Comparison of ENCODE assay signal across 20 mouse cellular contexts in the genomic region with DNA sequence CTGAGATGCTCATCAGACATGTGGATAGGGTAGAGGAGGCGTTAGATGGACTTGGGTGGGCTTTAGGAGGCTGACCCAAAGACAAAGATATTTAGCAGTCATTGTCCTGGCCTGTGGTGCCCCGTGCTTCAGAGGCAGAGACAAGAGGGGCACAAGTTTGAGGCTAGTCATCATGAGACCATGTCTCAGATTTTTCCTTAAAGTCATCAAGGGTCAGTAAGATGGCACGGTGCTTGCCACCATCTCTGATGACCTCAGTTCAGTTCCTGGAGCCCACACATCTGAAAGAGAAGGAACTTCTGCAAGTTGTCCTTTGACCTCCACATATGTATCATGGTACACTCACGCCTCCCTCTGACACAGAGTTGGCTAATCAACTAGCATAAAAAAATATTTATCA. TPM values are rescaled to one million over a fixed set of nuclear protein-coding genes. Genes with fewer than 3 reads are reported as not detected.
DNase-seq lines count a peak whose midpoint lies in the region; ATAC-seq and TF ChIP-seq lines count a peak whose summit lies in the region.
"Had no signal": no experiment of that assay in that cellular context is flagged by ENCODE, and none has a peak within 500 bp of the region (broad histone marks: within the 10 kb centered on the region; RNA-seq: fewer than 3 reads in every experiment).

No protein-coding gene starts in this region.

- no peak overlapping the region for H3K4me3 ChIP-seq in liver, postnatal 0 days (ENCODE audit: low read depth, low read length)
- no peak overlapping the region for H3K4me3 ChIP-seq in liver, embryonic 11.5 days (ENCODE audit: low read depth, low read length)
- no peak overlapping the region for H3K4me3 ChIP-seq in limb, embryonic 10.5 days
- H3K4me3 ChIP-seq in hindbrain, embryonic 10.5 days: no peak overlapping the region
- H3K4me3 ChIP-seq: embryonic facial prominence, embryonic 12.5 days; hindbrain, embryonic 13.5 days had no signal

- no peak overlapping the region for H3K9ac ChIP-seq in liver, postnatal 0 days (replicated peaks)
- no peak overlapping the region for H3K9ac ChIP-seq in liver, embryonic 11.5 days (ENCODE audit: low read depth, low read length)
- H3K9ac ChIP-seq: embryonic facial prominence, embryonic 12.5 days; hindbrain, embryonic 13.5 days had no signal

- no peak overlapping the region for H3K4me2 ChIP-seq in liver, postnatal 0 days (ENCODE audit: low read depth, low read length)
- H3K4me2 ChIP-seq in liver, embryonic 11.5 days: no peak overlapping the region
- H3K4me2 ChIP-seq: embryonic facial prominence, embryonic 12.5 days; hindbrain, embryonic 13.5 days had no signal

- WGBS in liver, postnatal 0 days (ENCODE audit: insufficient replicate concordance): 67% methylated on average over 4 of the region's 4 CpGs
- WGBS in liver, embryonic 11.5 days: 70% methylated on average over 4 of the region's 4 CpGs
- WGBS in limb, embryonic 10.5 days: 86% methylated on average over 4 of the region's 4 CpGs
- 81% methylated on average over 4 of the region's 4 CpGs for WGBS in hindbrain, embryonic 10.5 days

- H3K4me1 ChIP-seq in liver, postnatal 0 days (ENCODE audit: insufficient read depth): peaks cover 3% of the 10 kb centered on the region; the same call in 1 of the 2 replicates
- H3K4me1 ChIP-seq in liver, embryonic 11.5 days (replicated peaks; ENCODE audit: control insufficient read depth, insufficient read depth, low read length): peaks cover 21% of the 10 kb centered on the region
- no peaks in the 10 kb centered on the region for H3K4me1 ChIP-seq in limb, embryonic 10.5 days
- no peaks in the 10 kb centered on the region for H3K4me1 ChIP-seq in hindbrain, embryonic 10.5 days (replicated peaks)
- H3K4me1 ChIP-seq: embryonic facial prominence, embryonic 12.5 days; hindbrain, embryonic 13.5 days had no signal

- H3K36me3 ChIP-seq in liver, postnatal 0 days (replicated peaks; ENCODE audit: insufficient read depth, low read length): no peaks in the 10 kb centered on the region
- H3K36me3 ChIP-seq in liver, embryonic 11.5 days (ENCODE audit: control insufficient read depth, insufficient read depth, low read length): no peaks in the 10 kb centered on the region
- no peaks in the 10 kb centered on the region for H3K36me3 ChIP-seq in limb, embryonic 10.5 days
- no peaks in the 10 kb centered on the region for H3K36me3 ChIP-seq in hindbrain, embryonic 10.5 days
- H3K36me3 ChIP-seq: embryonic facial prominence, embryonic 12.5 days; G1E; hindbrain, embryonic 13.5 days had no signal

- H3K27me3 ChIP-seq in liver, postnatal 0 days (ENCODE audit: insufficient read depth, low read length): no peaks in the 10 kb centered on the region
- no peaks in the 10 kb centered on the region for H3K27me3 ChIP-seq in liver, embryonic 11.5 days (replicated peaks; ENCODE audit: control insufficient read depth, insufficient read depth, low read length)
- no peaks in the 10 kb centered on the region for H3K27me3 ChIP-seq in limb, embryonic 10.5 days (ENCODE audit: low read depth, poor library complexity, severe bottlenecking)
- H3K27me3 ChIP-seq in hindbrain, embryonic 10.5 days (ENCODE audit: insufficient read depth, poor library complexity, severe bottlenecking): no peaks in the 10 kb centered on the region
- H3K27me3 ChIP-seq: embryonic facial prominence, embryonic 12.5 days; hindbrain, embryonic 13.5 days had no signal

- no peak for TF ChIP-seq CTCF in liver, postnatal 0 days (IDR thresholded peaks at IDR 0.05; ENCODE audit: low read depth)

- no peak for ATAC-seq in liver, postnatal 0 days
- ATAC-seq in liver, embryonic 11.5 days (replicated peaks; ENCODE audit: low FRiP score): no peak
- ATAC-seq: CD4-positive, CD25-positive, alpha-beta regulatory T cell, adult 4 months; forebrain, embryonic 16.5 days had no signal

- DNase-seq in liver, postnatal 0 days: peak; percentile 7
- no peak for DNase-seq in liver, embryonic 11.5 days (ENCODE audit: low spot score)
- peak; percentile 6 to 28 for DNase-seq in spleen, postnatal 4 days (ENCODE audit: low spot score in 2 of 2)
- DNase-seq in spleen, postnatal 14 days (ENCODE audit: low spot score in 2 of 2): no peak
- DNase-seq in limb, embryonic 10.5 days (ENCODE audit: low spot score): peak; percentile 21
- no peak for DNase-seq in hindbrain, embryonic 10.5 days (ENCODE audit: low spot score)
- DNase-seq in MN1 (ENCODE audit: low spot score): no peak
- DNase-seq: adrenal gland, postnatal 10 days; B cell, adult 2 months; cerebellum, adult 11 months; cerebellum, adult 8-10 months; cerebellum, postnatal 14 days; gastrocnemius, postnatal 14 days; heart, postnatal 10 days; heart, postnatal 4 days had no signal

- no peak for TF ChIP-seq EP300 in liver, postnatal 0 days (IDR thresholded peaks at IDR 0.05; ENCODE audit: low read depth)

- H3K9me3 ChIP-seq in liver, postnatal 0 days (ENCODE audit: low read length): no peaks in the 10 kb centered on the region
- no peaks in the 10 kb centered on the region for H3K9me3 ChIP-seq in liver, embryonic 11.5 days (ENCODE audit: control insufficient read depth, low read length)
- H3K9me3 ChIP-seq in limb, embryonic 10.5 days (replicated peaks): no peaks in the 10 kb centered on the region
- H3K9me3 ChIP-seq in hindbrain, embryonic 10.5 days: no peaks in the 10 kb centered on the region
- H3K9me3 ChIP-seq: embryonic facial prominence, embryonic 12.5 days; G1E; hindbrain, embryonic 13.5 days had no signal

- no peak overlapping the region for H3K27ac ChIP-seq in liver, postnatal 0 days (ENCODE audit: low read depth)
- H3K27ac ChIP-seq in liver, embryonic 11.5 days (ENCODE audit: low read depth, low read length): no peak overlapping the region
- no peak overlapping the region for H3K27ac ChIP-seq in limb, embryonic 10.5 days
- H3K27ac ChIP-seq in hindbrain, embryonic 10.5 days: no peak overlapping the region
- H3K27ac ChIP-seq: embryonic facial prominence, embryonic 12.5 days; hindbrain, embryonic 13.5 days had no signal

RNA-seq across cellular contexts. Expression of a gene that starts 39.2 kb away (rescaled TPM):
- 34.0 and 44.5 TPM in 2 replicates for polyA plus RNA-seq in liver, postnatal 0 days (2015; fragmentation: Nextera tagmentation; extraction: Ambion mirVana)
- polyA plus RNA-seq in liver, embryonic 11.5 days (2014; fragmentation: Nextera tagmentation; extraction: Ambion mirVana): 37.7 and 37.9 TPM in 2 replicates
- polyA plus RNA-seq in limb, embryonic 10.5 days (2016; fragmentation: Nextera tagmentation; extraction: Ambion mirVana): 40.0 and 51.8 TPM in 2 replicates
- 31.1 and 33.9 TPM in 2 replicates for polyA plus RNA-seq in hindbrain, embryonic 10.5 days (2016; fragmentation: Nextera tagmentation; extraction: Ambion mirVana)

Comparison
In these comparisons a context has a peak if more than half of its experiments do, and no peak if none do; other contexts are left out.
1. DNase-seq: peak in liver, postnatal 0 days (single experiment), spleen, postnatal 4 days (2 of 2) and limb, embryonic 10.5 days (single experiment); none in liver, embryonic 11.5 days (single experiment), spleen, postnatal 14 days (0 of 2), hindbrain, embryonic 10.5 days (single experiment) and MN1 (single experiment).